Mouse (Mus musculus) layer of hippocampus, adult 2 months (tissue): Measurements from ENCODE around the gene Nutm2. TPM values are rescaled to one million over a fixed set of nuclear protein-coding genes. Genes with fewer than 3 reads are reported as not detected.
"Not testable (repeated sequence)": the region's sequence is repeated elsewhere in the genome, so short reads cannot be mapped to it uniquely, and the experiment has no call there.

ENCODE experiments used
- DNase-seq, 2 experiments: peaks; one replicate each; pipeline ENCODE4 v3.0.0; 2022; ENCODE audit warnings: low spot score in 2 of 2
- H3K27ac ChIP-seq: fragments of 200-600 bp; 2 replicates; pipeline ENCODE4 v1.8.1; 2022
- H3K4me3 ChIP-seq: fragments of 200-600 bp; 2 replicates; pipeline ENCODE4 v1.8.1; 2022; ENCODE audit warnings: mild to moderate bottlenecking
- CTCF ChIP-seq: fragments of 200-600 bp; conservative IDR thresholded peaks from 2 replicates; pipeline ENCODE4 v1.8.1; 2022; ENCODE audit warnings: antibody characterized with exemption, mild to moderate bottlenecking, moderate library complexity
- long read RNA-seq, 2 experiments: library from polyadenylated mRNA; stranded (forward); transcript quantifications; one replicate each; pipeline ENCODE4 v2.0.0; 2021; ENCODE audit warnings: borderline mapping rate in 2 of 2
- total RNA-seq, 2 experiments: library from RNA; stranded (reverse); gene quantifications; 2 replicates each; pipeline ENCODE4 v1.2.3; 2021

Nutm2 gene
- total RNA-seq = not detected
- long read RNA-seq, experiment 1 = 0 reads
- long read RNA-seq, experiment 2 = 0 reads

DNA sequence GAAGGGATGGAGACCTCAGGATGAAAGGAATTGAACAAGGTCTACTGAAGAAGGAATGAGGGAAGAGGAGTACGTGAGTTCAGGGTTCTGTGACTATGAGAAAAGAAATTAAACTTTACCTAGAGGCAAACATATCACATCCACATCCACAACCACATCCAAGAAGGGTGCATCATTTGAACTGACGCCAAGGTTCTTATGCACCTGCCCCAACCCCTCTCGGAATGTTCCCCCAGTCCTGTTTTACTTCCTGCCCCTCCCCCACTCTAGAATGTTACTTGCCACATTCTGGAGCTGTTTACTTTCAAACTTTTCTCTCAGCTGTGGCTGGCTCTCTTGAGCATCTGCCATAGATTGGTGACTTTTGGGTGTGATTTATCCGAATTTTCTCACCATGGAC is at the start of gene Nutm2:
TSS of gene Nutm2 (plus strand) at position 301 of the 400 bp plus-strand sequence.
- no peak within 1 kb of the TSS for H3K27ac ChIP-seq
- H3K4me3 ChIP-seq = no peak within 1 kb of the TSS
- no peak for TF ChIP-seq CTCF
- DNase-seq = no peak

DNA sequence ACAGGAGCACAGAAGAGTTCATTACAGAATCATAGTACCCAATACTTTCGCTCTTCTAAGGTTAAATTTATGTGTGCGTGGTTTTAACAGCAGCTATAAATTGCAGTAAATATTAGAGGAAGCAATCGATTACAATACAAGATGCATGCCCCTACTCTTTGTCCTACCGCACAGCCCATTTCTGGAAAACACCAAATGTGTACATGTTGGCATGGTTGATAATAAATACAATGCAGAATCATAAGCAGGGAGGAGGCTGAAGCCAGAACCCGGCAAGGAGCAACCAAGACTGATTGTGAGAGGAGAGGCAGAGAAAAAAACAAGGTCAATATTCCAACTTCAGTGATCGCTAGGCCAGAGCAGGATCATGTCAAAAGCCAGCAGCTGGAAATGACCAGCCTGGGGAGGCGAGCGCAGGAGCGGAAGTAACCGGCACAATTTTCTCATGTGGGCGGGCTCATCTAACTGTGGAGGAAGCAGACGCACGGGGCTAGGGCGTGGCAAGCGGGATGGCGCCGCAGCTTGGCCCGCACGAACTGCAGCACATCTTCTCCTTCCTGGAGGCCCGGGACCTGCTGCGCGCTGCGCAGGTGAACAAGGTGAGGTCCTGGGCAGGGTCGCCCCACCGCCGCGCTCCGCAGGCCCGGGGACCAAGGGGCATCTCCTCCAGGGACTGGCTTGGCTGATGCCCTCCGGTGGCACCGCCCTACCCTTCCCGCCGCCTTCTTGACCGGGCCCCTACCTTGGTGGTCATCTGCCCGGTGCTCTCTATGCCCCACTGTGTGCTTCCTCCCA is 49.5 kb upstream of the Nutm2 start, which contains the start of gene Fbxw17:
TSS of gene Fbxw17 (plus strand) at position 476 of the 795 bp plus-strand sequence.
- TF ChIP-seq CTCF = no peak
- peak within 1 kb of the TSS; percentile 89 for H3K4me3 ChIP-seq
- H3K27ac ChIP-seq = peak within 1 kb of the TSS; percentile 88
- peak; percentile 73 to 74 for DNase-seq

DNA sequence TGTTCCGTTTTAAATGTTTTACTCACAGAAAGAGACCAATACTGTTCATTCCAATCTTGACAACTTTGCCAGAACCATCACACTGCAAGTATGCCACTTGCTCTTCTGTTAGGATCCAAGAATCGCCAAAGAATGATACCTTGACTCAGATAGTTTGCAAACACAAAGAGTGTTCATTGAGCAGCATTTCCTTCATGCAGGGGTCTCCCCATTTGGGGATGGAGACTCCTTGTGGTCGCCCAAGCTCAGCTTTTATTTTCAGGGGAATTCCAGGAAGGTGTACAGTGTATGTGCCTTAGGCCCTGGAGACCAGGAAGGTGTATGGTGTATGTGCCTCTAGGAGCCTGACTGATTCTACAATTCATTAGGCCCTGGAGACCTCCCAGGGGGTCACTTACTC is 48.7 kb upstream of the Nutm2 start:
- TF ChIP-seq CTCF = no peak
- no peak overlapping the region for H3K27ac ChIP-seq
- DNase-seq = no peak
- H3K4me3 ChIP-seq = peak overlapping the region; percentile 89

DNA sequence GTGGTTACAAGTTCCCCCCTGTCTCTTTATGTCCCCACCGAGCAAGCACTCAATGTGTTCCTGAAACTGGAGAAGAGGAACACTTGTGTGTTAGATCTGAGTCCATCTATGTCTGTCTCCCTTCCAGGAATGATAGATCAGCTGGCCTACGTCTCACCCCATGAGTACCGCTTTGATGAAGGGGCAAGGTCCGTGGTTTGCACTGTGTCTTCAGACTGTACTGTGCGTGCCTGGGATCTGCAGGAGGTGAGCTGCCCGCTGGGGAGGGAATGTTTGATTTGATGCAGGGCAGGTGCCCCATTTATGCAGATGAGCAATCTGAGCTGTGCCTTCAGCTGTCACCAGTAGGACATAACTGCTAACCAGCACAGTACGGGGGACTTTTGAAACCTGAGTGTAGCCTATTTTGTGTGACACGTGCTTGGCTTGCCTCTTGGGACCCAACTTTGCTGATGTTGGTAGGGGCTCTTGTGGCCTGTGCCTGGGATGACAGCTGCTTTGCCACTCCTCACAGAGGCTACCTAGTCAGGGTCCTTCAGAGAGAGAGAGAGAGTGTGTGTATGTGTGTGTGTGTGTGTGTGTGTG is 43.4 kb upstream of the Nutm2 start:
- no peak for DNase-seq
- H3K27ac ChIP-seq = no peak overlapping the region
- TF ChIP-seq CTCF = no peak
- H3K4me3 ChIP-seq = no peak overlapping the region

DNA sequence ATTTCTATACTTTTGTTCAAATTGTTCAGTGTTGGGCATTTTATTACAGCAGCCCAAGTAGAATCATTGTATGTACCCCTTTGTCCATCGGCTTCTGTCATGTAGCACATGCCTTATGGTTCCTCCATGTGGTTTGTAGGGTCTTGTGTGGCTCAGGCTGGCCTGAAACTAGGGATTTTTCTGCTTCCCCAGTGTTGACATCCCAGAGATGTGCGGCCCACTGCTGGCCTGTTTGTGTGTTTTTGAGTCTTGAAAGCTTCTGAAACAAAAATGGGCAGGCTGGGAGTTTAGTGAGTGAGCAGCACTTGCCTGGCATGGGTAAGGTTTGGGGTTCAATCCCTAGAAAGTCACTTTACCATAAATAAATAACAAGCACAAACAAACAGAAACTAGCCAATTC is 42.6 kb upstream of the Nutm2 start:
- no peak for TF ChIP-seq CTCF
- DNase-seq = no peak
- no peak overlapping the region for H3K27ac ChIP-seq
- no peak overlapping the region for H3K4me3 ChIP-seq

DNA sequence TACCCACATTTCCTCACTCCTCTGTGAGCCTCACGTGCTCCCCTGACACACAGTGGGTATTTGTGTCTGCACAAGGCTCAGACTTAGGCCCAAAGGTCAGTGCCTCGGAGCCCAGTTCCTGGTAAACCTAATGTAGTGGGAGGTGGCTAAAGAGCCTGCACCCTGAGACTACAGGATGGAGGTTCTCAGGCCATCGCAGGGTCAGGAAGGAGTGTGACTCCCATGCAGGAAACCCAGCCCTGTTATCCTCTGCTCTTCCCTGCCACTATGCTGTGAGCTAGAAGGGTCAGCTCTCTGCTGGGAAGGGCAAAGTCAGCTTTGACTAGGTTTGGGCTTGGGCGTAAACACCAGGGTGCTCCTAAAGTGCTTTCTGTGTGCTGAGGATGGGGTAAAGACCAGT is 40.4 kb upstream of the Nutm2 start:
- no peak for DNase-seq
- H3K27ac ChIP-seq = no peak overlapping the region
- no peak for TF ChIP-seq CTCF

DNA sequence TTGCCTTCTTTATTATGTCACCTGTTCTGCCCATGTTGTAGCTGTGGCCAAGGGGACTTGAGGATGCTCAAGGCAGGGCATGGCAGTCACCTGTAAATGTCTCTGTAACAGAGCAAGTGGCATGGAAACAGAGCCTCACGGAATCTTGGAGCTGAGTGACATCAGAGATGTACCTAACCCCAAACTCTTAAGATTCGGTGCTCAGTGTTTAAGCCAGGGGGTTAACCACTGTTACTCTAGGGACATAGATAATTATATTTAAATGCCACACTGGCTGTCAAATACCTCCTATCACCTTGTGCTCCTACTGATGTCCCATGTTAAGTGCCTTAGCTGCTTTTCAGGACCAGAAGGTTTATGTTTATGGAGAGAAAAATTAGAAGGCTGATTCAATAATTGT is 23.3 kb upstream of the Nutm2 start, which contains the start of gene Gm47429:
TSS of gene Gm47429 (minus strand) at position 101 of the 400 bp plus-strand sequence.
- Histone ChIP-seq H3K27ac (no peak within 1 kb of the TSS), H3K4me3 (no peak within 1 kb of the TSS)
- no peak for TF ChIP-seq CTCF
- no peak for DNase-seq

More for the DNA sequence above, 40.4 kb upstream of the Nutm2 start:
- no peak overlapping the region for H3K4me3 ChIP-seq

DNA sequence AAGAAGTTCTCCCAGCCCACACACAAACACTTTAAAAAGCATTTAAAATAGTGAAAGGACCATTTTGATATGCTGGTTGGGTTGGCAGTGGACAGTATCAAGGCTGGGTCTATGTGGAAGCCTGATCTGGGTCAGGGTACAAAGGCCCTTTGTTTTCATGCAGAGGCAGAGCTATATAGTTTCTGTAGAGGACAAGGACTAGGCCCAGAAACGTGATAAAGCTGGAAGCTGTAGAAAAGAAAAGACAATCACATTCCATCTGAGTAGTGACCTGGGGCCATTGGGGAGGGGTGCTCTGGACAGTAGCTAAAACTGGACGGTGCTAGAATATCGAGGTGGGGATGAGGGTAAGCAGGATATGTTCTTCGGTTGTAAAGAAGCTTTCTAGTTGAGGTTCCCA is 21.8 kb upstream of the Nutm2 start:
- H3K27ac ChIP-seq = no peak overlapping the region
- no peak for DNase-seq
- TF ChIP-seq CTCF = no peak
- no peak overlapping the region for H3K4me3 ChIP-seq

DNA sequence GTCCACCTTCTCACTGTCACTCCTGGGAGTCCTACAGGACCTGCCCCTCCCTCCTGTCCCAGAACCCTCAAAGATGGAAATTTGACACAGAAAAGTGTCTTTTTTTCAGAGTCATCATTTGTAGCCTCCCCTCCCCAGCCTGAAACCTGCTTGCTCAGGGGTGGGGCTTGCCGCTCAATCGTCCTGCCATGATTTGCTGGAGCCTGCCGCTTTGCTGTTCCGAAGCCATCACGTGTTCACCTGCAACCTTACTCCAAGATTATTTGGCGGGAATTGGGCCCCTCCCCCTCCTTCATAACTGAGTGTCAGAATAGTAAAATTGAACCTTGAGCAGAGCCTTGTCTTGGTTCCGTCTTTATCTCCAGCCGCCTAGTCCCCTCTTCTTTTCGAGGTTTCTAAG is 14.8 kb upstream of the Nutm2 start:
- H3K4me3 ChIP-seq, H3K27ac ChIP-seq, DNase-seq: not testable (repeated sequence)

DNA sequence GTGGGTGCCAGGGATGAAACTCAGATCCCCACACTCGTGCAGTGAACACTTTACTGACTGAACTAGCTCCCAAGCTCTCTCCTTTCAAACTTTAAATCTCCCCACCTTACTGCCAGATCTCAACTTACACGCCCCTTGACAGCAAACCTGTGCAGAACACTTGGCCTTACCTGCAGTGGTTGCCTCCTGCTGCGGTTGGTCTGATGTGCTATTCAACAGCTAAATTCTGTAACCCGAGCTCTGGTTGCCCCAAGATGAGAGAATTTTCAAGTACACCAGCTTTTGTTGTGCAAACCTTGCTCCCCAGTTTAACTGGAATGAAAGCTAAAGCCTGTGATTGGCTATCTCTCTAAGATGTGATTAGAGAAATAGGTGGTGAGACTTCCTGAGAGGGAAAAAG is 13.7 kb upstream of the Nutm2 start:
- no peak for TF ChIP-seq CTCF
- no peak for DNase-seq
- Histone ChIP-seq H3K27ac (no peak overlapping the region), H3K4me3 (no peak overlapping the region)

DNA sequence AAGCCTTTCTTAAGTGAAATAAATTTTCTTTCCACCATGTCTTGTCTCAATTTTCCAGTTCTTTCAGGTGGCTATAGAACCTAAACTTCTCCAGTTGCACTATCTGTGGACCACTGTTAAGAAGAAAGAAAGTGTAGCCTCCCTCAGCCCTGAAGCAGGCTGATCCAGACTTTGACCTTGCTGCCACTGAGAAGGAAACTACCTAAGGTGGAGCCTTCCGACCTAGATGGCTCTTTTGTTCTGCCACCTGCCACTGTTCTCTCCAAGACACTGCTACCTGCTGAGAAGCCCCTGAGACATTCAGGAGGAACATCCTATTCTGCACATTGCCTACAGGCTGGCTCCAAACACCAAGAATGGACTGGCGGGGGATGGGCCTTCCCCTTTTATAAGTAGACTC is 6.7 kb upstream of the Nutm2 start:
- H3K4me3 ChIP-seq, DNase-seq, H3K27ac ChIP-seq: not testable (repeated sequence)

DNA sequence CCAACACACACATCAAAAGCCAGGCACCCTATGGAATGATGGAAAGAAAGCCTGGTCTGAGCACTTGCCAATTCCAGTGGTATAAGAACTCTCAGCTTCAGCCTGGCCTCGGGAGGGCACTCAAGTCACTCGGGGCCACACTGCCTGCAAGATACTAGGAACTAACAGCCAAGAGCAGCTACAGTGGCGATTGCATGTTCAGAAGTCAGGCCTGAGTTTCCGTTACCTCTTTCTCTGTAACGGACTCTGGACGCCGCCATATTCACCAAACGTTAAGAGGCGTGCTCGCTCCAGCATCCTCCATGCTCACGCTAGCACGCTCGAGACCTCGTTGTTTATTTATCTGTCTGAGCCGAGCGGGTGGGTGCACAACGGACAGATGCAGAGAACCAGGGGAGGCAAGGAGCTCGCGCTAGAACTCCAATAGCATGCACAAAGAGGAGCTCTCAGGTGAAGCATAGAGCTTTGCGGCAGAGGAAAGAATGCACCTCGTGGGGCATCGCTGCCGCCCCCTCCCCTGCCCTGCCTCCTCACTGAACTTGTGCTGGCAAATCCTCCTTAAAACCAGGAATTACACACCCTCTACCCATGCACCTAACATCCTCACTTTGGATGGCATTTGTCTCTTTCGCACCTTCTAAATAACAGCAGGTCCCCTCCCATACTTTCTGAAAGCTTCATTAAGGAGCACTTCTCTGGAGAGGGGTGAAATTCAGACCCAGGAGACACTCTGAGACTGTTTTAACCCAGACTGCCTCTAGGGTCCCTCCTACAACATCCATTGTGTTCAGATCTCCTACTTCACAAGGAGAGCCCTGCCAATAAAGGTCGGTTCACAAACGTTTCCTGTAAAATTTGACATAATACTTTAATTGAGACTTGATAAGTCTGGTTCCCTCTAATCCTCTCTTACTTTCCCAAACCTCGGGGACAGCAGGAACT is 2.2 kb upstream of the Nutm2 start:
- no peak for TF ChIP-seq CTCF
- H3K4me3 ChIP-seq = peak overlapping the region; percentile 13; the same call in 1 of the 2 replicates

DNA sequence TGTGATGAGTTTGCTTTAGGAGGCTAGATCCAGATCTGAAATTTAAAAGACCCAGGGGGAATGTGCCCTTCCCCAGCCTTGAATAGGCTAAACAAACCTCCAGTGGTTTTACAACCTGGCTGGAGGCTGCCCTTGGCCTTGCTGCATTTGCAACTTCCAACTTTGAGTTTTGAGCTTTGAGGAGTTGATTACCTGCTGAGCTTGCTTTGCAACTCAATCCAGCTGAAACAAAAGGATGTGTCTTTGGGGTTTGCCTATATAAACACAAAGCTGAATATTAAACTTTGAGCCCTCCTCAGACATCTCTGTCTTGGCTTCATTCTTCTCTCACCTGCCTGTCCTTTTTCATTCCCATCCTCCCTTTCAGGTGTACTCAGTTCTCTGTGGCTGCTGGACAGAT is 21.4 kb downstream of the Nutm2 start:
- H3K27ac ChIP-seq, DNase-seq, H3K4me3 ChIP-seq: not testable (repeated sequence)

More for the DNA sequence above, 2.2 kb upstream of the Nutm2 start:
- no peak for DNase-seq
- H3K27ac ChIP-seq = no peak overlapping the region

DNA sequence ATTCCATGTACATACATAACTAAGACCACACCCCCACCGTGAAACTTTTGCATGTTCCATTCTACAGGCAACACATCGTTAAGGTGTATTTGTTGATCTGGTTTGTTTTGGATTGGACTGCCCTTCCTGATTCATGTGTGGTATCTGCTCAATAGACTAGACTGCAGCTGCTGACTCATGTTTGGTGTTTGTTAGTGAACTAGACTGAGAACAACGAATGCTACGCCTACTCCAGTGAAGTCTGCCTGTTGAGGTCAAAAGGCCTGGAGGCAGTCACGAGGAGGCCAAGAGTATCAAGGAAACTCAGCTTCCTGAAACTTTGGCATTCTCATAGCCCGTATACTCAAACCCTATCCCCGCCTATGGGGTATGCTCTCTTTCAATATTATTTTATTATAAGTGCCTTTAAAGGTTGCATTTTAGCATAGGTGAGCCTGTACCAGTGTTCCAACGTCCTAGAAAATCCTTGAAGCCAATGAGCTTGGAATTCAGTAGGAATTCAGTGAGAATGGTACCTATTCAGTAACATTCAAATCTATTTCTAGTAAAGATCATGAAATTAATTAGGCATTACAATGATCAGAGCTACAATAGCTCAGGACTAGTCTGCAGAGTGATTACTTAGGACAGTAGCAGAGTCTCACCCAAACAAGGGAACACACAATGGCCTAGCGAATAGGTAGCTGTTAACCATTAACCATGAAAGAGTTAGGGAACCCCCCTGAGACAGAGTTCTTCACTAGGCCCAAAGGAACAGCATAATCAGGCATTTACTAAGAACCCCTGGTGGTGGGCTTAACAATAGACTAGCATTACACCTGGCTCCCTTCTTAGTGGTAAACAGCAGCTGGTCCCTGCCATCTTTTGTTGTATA is 43.6 kb downstream of the Nutm2 start:
- H3K4me3 ChIP-seq, DNase-seq, H3K27ac ChIP-seq: not testable (repeated sequence)
